Mouse (Mus musculus): ENCODE results near the gene Pde4d.

Pde4d gene

DNA sequence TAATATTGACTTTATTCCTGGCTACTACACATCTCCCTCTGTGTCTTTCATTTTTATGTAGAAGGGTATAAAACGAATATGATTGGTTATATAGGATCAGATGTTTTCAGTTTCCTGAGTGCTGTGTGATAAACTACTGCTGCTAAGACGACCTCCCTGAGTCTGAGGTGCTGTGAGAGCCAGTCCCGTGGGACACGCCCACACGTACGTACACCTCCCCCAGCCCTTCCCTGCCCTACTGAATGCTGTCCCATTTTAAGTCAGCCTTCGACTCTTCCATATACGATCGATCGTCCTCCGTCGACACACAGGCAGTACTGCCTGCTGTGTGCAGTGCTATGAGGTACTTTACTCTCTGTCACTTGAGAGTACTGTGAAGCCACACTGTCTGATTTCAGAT, 1473.0 kb downstream of the Pde4d start:
- no peak for DNase-seq (ENCODE audit: low read depth)

- no peak for DNase-seq (ENCODE audit: low read depth)
These were observed 1475.0 kb downstream of the Pde4d start for GRCm38 (mm10) chr13:109924771-109925170.

DNA sequence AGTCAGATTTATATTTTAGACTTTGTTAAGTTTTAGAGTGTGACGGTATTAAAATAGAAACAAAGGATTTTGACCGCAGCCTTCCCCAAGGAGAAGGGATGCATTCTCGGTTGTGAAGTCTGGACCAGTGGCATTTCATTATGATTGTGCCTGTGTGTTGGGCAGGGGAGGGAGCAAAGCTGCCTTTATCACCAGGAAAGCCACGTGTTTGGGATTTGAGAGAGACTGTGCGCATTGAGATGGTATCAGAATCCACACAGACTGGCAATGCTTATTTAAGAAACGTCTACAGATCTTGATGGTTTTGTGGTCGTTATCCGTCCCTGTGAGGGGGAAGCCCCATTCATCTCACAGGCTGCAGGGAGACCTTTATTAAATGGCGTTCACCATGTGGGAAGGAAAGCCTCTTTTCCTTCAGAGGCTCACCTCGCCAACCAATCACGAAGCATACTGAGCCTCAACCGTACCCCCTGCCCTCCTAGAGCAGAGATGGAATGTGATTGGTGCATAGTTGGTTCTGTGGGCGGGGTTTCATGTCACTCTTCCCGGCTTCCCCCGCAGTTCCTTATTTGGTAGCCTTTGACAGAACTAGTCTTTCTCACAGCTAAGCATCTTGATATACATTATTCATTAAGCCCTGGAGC, 1476.7 kb downstream of the Pde4d start:
- DNase-seq (ENCODE audit: low read depth), result no peak

DNA sequence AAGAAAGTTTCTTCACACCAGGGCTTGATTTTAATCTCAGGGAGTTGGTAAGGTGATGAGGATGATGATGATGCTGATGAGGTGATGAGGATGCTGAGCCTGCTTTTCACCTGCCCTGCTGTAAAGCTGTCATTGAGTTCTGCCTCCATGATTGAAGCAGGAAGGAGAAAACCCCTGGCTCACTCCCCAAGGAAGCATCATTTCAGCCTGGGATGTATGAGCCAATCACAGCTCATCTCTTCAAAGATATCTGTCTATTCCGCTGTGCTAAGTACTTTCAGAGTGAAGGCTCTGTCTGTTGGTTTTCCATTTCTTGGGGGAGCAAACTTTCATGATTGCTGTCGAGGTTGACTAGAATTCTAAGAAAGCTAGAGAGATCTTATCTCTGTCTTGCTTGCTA, 1478.0 kb downstream of the Pde4d start:
- DNase-seq (ENCODE audit: low read depth), result no peak

DNA sequence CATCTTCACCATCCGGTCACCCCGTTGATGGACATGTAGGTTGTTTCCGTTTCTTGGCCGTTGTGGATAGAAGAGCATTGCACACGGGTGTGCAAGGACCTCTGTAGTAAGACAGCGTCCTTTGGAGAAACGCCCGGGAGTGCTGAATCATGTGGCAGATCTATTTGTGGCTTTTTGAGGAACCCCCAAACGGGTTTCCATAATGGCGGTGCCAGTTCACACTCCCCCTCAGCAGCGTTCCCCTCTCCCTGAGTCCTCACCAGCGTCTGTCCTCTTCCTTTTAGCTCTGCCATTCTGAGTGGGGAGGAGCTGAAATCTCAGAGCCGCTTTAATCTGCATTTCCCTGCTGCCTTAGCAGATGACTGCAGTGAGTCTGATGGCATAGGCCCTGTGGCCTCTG, 1482.9 kb downstream of the Pde4d start:
- no peak for DNase-seq (ENCODE audit: low read depth)

DNA sequence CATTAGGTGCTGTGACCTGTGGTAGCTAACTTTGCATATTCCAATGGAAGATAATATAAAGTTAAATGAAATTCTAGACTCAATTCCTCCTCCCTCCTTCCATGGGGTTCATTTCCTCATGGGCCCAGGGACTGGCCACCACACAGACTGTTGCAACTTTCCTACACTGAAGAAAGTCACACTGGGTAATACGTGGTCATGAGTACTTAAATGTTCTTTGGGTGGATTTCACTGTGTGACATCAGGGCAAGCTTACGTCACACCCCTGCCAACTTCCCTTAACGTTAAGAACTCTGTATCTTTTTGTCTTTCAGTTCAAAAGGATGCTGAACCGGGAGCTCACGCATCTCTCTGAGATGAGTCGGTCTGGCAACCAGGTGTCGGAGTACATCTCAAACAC, 1483.8 kb downstream of the Pde4d start:
- DNase-seq (ENCODE audit: low read depth), result no peak

GRCm38 (mm10) chr13:109936866-109937265, 1487.1 kb downstream of the Pde4d start:
- DNase-seq (ENCODE audit: low read depth), result no peak

DNA sequence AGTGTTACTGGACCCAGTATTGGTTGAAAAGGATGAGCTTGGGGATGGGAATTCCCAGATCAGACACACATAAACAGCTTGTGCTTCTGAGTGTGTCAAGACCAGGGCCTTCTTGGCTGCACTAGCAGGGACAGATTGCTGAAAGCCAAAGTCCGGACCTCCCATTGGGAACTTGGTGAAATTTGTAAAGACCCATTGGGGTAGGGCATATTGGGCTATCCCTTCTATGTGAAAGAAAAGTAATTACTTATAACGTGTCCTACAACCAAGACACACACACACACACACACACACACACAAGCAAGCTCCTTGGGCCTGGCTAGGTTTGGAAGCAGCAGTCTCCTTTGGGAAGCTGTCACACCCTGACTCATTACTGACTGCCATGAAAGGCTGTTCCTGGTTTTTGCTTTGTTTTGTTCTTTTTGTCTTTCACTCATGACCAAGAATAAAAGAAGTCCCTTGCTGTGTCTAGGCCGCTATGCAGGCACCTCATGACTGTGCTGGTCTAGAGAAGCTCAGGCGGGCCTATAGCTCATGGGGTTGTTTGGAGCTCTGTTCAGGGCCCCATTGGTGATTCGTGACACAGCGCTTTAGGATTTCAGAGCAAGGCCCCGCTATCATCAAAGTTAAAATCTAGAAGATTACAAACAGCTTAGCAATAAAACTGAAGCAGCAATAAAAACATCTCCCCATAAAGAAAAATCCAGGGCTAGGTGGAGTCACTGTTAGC, 1495.2 kb downstream of the Pde4d start:
- no peak for DNase-seq (ENCODE audit: low read depth)

- DNase-seq (ENCODE audit: low read depth), result no peak
These were observed 1501.7 kb downstream of the Pde4d start for GRCm38 (mm10) chr13:109951466-109951865.

DNA sequence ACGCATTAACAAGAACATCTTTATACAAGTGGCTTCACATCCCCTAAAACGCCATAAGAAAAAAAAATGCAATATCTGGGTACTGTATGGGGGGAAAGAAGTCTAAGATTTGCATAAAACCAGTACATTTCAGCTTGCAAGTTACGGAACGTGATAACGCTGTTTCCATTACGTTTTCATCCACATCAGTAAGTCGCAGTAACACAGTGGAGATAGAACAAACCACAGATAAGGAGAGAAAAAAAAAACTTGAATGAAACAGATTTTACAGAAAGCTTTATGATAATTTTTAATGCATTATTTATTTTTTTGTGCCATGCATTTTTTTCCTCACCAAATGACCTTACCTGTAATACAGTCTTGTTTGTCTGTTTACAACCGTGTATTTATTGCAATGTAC, 1504.4 kb downstream of the Pde4d start:
- no peak for DNase-seq (ENCODE audit: low read depth)

- DNase-seq (ENCODE audit: low read depth), result no peak
These were observed 1508.2 kb downstream of the Pde4d start for GRCm38 (mm10) chr13:109957953-109958352.

- DNase-seq (ENCODE audit: low read depth), result no peak
These were observed 1533.2 kb downstream of the Pde4d start for GRCm38 (mm10) chr13:109982821-109983443.

DNA sequence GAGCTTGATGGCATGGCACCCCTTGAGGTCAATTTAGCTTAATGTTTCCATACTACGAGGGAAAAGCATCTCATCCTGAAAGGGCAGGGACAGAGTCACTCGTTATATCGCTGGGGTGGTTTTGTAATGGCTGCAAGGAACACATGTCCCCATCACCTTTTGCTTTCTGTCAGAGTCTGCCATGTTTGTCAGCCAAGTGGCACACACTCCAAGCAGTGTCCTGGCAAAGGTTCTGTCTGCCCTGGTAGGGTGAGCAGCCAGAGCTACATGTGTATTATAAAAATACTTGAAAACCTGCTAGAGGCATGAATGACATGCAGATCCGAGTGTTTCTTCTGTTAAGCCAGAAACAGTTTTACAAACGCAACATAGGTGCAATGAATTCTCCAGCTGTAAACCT, 1535.7 kb downstream of the Pde4d start:
- no peak for DNase-seq (ENCODE audit: low read depth)

DNA sequence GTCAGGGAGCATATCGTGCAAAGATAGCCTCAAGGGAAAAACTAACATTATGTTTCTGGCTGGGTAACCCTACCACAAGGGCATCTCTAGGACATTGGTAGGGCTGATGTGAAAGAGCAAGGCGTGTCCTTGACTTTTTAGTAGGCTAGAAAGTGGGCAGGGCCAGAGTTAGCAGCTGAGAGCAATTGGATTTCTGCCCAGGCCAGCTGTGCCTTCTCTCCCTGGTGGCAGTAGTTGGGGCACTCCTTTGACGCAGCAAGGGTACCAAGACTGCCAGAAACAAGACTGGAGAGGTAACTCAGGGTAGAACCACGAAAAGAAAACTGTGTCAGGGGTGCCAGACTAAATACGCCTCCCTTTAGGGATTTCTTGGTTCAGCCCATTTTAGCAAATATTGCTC, 1536.1 kb downstream of the Pde4d start:
- DNase-seq (ENCODE audit: low read depth), result no peak

DNA sequence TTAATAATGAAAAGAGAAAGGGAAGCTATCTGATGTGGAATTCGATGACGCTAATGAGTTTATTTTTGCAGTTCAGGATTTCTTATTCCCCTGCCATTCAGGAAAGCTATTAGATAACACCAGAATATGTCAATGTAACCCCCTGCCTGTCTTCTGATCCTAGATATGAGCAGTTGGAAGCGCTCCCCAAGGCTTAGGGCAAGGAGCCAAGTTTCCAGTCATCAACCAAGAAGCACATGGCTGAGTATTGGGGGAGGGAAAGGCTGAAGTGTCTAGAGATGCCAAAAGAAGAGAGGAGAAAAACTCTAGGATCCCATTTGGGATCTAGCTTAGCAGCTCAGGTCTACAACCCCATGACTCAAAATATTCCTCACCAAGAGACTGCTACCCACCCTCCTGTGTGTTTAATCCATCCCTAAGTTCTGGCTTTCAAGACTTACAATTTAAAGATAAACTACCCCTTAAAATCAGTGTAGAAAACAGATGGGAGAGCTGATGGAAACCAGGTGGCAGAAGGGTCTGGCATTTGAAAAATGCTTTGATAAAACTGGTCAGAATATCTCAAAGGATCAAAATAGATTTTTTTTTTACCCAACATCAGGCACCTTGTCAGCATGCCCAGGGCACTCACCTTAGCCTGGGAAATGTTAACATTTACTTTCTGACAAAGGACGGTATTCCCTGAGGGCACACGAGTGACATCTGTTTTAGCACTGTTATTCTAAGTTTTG, 1543.2 kb downstream of the Pde4d start:
- DNase-seq (ENCODE audit: low read depth), result peak; percentile 86

DNA sequence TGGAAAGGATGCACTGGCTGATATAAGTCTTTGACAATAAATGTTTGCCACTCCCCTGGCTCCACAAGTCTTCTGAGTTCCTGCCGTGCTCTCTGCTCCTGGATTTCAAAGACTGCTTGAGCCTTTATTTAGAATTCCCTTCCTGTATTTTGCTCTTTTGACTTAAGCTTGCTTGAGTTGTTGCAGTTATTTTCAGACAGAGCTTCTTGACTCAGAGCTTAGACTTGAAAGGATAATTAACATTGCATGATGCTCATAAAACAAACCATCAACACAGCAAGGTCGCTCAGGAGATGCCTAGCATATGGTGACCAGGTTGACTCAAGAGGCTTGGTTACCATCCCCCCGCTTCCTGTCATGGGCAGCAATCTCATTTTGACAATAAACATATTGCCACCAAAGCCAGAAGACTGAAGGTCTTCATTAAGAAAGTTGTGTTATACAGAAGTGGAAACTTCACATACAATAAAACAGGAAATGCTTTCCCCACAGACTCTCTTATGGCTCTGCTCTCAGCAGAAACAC, 1544.6 kb downstream of the Pde4d start:
- DNase-seq (ENCODE audit: low read depth), result no peak

DNA sequence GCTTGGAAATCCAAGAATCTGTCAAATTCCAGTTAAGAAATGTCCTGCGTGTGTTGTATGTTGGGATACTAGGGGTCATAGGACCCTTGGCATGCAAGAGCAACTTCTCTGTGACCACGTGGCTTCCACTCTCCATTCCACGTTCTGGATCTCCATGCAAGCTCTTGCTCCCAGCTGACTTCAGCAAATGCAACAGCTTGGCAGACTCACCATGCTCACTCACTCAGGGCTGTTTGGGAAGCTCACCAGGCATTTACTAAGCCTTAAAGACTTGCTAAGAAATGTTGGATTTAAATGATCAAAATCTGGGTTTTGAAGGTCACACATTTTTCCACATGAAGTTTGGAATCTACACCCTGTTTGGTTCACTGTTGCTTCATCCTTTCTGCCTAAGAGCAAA, 1552.3 kb downstream of the Pde4d start:
- no peak for DNase-seq (ENCODE audit: low read depth)

Data from NIH3T3 (cell line).